Mouse (Mus musculus) G1E (cell line): Measurements from ENCODE around the gene Hoxa9. TPM values are rescaled to one million over a fixed set of nuclear protein-coding genes. Genes with fewer than 3 reads are reported as not detected.

ENCODE experiments used
- ATAC-seq: 2 replicates; pipeline ENCODE4 v1.8.0; 2016; ENCODE audit warnings: mild to moderate bottlenecking; ENCODE audit not compliant: insufficient number of reproducible peaks, poor library complexity, low FRiP score, severe bottlenecking; ENCODE audit errors: extremely low read depth
- DNase-seq: peaks from one replicate; pipeline ENCODE4 v3.0.0; 2012; ENCODE audit warnings: low spot score
- H3K27me3 ChIP-seq: 2 replicates; pipeline ENCODE4 v1.6.1; 2012; ENCODE audit warnings: mild to moderate bottlenecking, low read length, inconsistent platforms; ENCODE audit not compliant: insufficient read depth
- H3K36me3 ChIP-seq: replicated peaks from 2 replicates; pipeline ENCODE3; 2012; ENCODE audit warnings: mild to moderate bottlenecking, inconsistent platforms
- H3K4me1 ChIP-seq: 2 replicates; pipeline ENCODE4 v1.6.1; 2012; ENCODE audit warnings: low read depth, low read length, inconsistent platforms, mixed read lengths; ENCODE audit not compliant: insufficient read depth
- H3K4me3 ChIP-seq: 2 replicates; pipeline ENCODE4 v1.5.1; 2012; ENCODE audit warnings: low read depth, mild to moderate bottlenecking, inconsistent platforms, low read length, moderate library complexity, mixed read lengths
- H3K9me3 ChIP-seq: replicated peaks from 2 replicates; pipeline ENCODE4 v1.6.1; 2012; ENCODE audit warnings: inconsistent platforms
- CTCF ChIP-seq: IDR thresholded peaks from 2 replicates; pipeline ENCODE4 v1.5.1; 2012; ENCODE audit warnings: low read depth, low read length, inconsistent platforms, mixed read lengths
- GATA1 ChIP-seq: IDR thresholded peaks from 2 replicates; pipeline ENCODE4 v1.6.1; 2012; ENCODE audit warnings: borderline replicate concordance, low read length, inconsistent platforms, mixed read lengths
- GATA2 ChIP-seq: IDR thresholded peaks from 2 replicates; pipeline ENCODE4 v1.6.1; 2012; ENCODE audit warnings: low read depth, low read length, inconsistent platforms, borderline replicate concordance
- POLR2AphosphoS5 ChIP-seq: IDR thresholded peaks from 2 replicates; pipeline ENCODE4 v1.6.1; 2012; ENCODE audit warnings: low read depth, low read length, inconsistent platforms; ENCODE audit not compliant: insufficient replicate concordance
- TAL1 ChIP-seq: conservative IDR thresholded peaks from 2 replicates; pipeline ENCODE4 v1.6.1; 2012; ENCODE audit warnings: low read depth, low read length, inconsistent platforms, mixed read lengths
- polyA plus RNA-seq: library from polyadenylated mRNA; stranded (reverse); fragments of >175 nt; gene quantifications from 2 replicates; pipeline ENCODE4 v1.2.3, GENCODE M21; 2012
- total RNA-seq, 2 experiments: library from RNA; stranded (forward) in 1 of 2; stranded (reverse) in 1 of 2; fragments of 200-1000 nt in 1 of 2; fragments of >200 nt in 1 of 2; fragmentation: Nextera tagmentation in 1 of 2; gene quantifications; 2 replicates each; pipeline ENCODE4 v1.2.3; 2014 to 2017

Hoxa9 gene
- total and polyA plus RNA-seq, 3 experiments = 0.05 TPM; not detected in 2

GRCm38 (mm10) chr6:52229558-52230416 lies 1.1 kb downstream of the Hoxa9 start:
- Histone ChIP-seq H3K9me3 (peaks cover 11% of the 10 kb centered on the region), H3K4me3 (no peak overlapping the region), H3K36me3 (no peaks in the 10 kb centered on the region), H3K4me1 (no peaks in the 10 kb centered on the region; the same call in 1 of the 2 replicates), H3K27me3 (peaks cover 74% of the 10 kb centered on the region)
- TF ChIP-seq GATA1 (no peak), TAL1 (no peak), GATA2 (no peak), POLR2AphosphoS5 (no peak), CTCF (no peak)
- ATAC-seq (no peak), DNase-seq (no peak)

- peaks cover 78% of the 10 kb centered on the region for H3K27me3 ChIP-seq
- DNase-seq (no peak), ATAC-seq (no peak)
- TF ChIP-seq TAL1 (no peak), CTCF (no peak), POLR2AphosphoS5 (no peak), GATA2 (no peak), GATA1 (no peak)
- H3K9me3 ChIP-seq = peaks cover 1% of the 10 kb centered on the region; the same call in 1 of the 2 replicates
- H3K36me3 ChIP-seq = no peaks in the 10 kb centered on the region
- no peaks in the 10 kb centered on the region; the same call in 1 of the 2 replicates for H3K4me1 ChIP-seq
- H3K4me3 ChIP-seq = no peak overlapping the region
Observed at GRCm38 (mm10) chr6:52228475-52229465, 2.1 kb downstream of the Hoxa9 start.

GRCm38 (mm10) chr6:52227470-52228222 lies 3.2 kb downstream of the Hoxa9 start:
- peaks cover 69% of the 10 kb centered on the region for H3K27me3 ChIP-seq
- no peaks in the 10 kb centered on the region for H3K9me3 ChIP-seq
- H3K36me3 ChIP-seq = no peaks in the 10 kb centered on the region
- H3K4me1 ChIP-seq = no peaks in the 10 kb centered on the region; the same call in 1 of the 2 replicates
- TF ChIP-seq TAL1 (no peak), GATA2 (no peak), POLR2AphosphoS5 (no peak), CTCF (no peak), GATA1 (no peak)
- H3K4me3 ChIP-seq = no peak overlapping the region
- ATAC-seq (no peak), DNase-seq (no peak)

- TF ChIP-seq GATA1 = no peak
- no peak for TF ChIP-seq CTCF
- no peak for TF ChIP-seq TAL1
- no peak for TF ChIP-seq GATA2
- TF ChIP-seq POLR2AphosphoS5 = no peak
- Histone ChIP-seq H3K9me3 (no peaks in the 10 kb centered on the region), H3K36me3 (no peaks in the 10 kb centered on the region), H3K27me3 (peaks cover 69% of the 10 kb centered on the region), H3K4me3 (no peak overlapping the region), H3K4me1 (peaks cover 5% of the 10 kb centered on the region; the same call in 1 of the 2 replicates)
- no peak for DNase-seq
- ATAC-seq = no peak
Observed at GRCm38 (mm10) chr6:52226569-52227257, 4.2 kb downstream of the Hoxa9 start.
